Mouse (Mus musculus) ES-CJ7 (cell line): ENCODE measurements around the gene Gm18336.
"Not testable (repeated sequence)": the region's sequence is repeated elsewhere in the genome, so short reads cannot be mapped to it uniquely, and the experiment has no call there.

Experiments used
- DNase-seq: peaks from one replicate; pipeline ENCODE4 v3.0.0; 2011; ENCODE audit warnings: low read depth, low spot score

Gm18336 gene

GRCm38 (mm10) chrX:73398636-73399035 lies at the start of gene Gm18336:
Gene Gm18336, minus strand, starts transcription at chrX:73398736.
- DNase-seq = not testable (repeated sequence)

- no peak for DNase-seq
These were observed 42.9 kb upstream of the Gm18336 start for GRCm38 (mm10) chrX:73441428-73441827.

- no peak for DNase-seq
These were observed 36.7 kb upstream of the Gm18336 start, which contains the start of gene Trex2 for GRCm38 (mm10) chrX:73435252-73435651. Gene Trex2, minus strand, starts transcription at chrX:73435344.

GRCm38 (mm10) chrX:73432850-73433249 lies 34.3 kb upstream of the Gm18336 start:
- no peak for DNase-seq

GRCm38 (mm10) chrX:73430036-73430435 lies 31.5 kb upstream of the Gm18336 start:
- peak; percentile 23 for DNase-seq

- DNase-seq = no peak
These were observed 14.2 kb upstream of the Gm18336 start for GRCm38 (mm10) chrX:73412767-73413166.

- DNase-seq = no peak
These were observed 12.5 kb upstream of the Gm18336 start, which contains the start of gene Zfp92 for GRCm38 (mm10) chrX:73410880-73411517. Gene Zfp92, plus strand, starts transcription at chrX:73411096.

- peak; percentile 39 for DNase-seq
These were observed 3.1 kb upstream of the Gm18336 start for GRCm38 (mm10) chrX:73401616-73402015.

GRCm38 (mm10) chrX:73400951-73401350 lies 2.4 kb upstream of the Gm18336 start:
- peak; percentile 11 for DNase-seq

GRCm38 (mm10) chrX:73396446-73396845 lies 2.1 kb downstream of the Gm18336 start:
- DNase-seq = no peak

- DNase-seq = no peak
These were observed 7.1 kb downstream of the Gm18336 start for GRCm38 (mm10) chrX:73391481-73391880.

- no peak for DNase-seq
These were observed 13.6 kb downstream of the Gm18336 start for GRCm38 (mm10) chrX:73384924-73385323.

GRCm38 (mm10) chrX:73384419-73384818 lies 14.1 kb downstream of the Gm18336 start:
- no peak for DNase-seq

- no peak for DNase-seq
These were observed 35.2 kb downstream of the Gm18336 start for GRCm38 (mm10) chrX:73363291-73363690.

GRCm38 (mm10) chrX:73356719-73357118 lies 41.8 kb downstream of the Gm18336 start:
- no peak for DNase-seq

GRCm38 (mm10) chrX:73356163-73356562 lies 42.4 kb downstream of the Gm18336 start:
- DNase-seq = no peak
